Mouse (Mus musculus) megakaryocyte, embryonic 14.5 days (primary cell): ENCODE measurements around the gene Pea15a.

Source experiments
- FLI1 ChIP-seq: IDR thresholded peaks from 2 replicates; pipeline ENCODE4 v1.6.1; 2012; ENCODE audit warnings: low read length, inconsistent platforms, mixed read lengths
- GATA1 ChIP-seq: IDR thresholded peaks from 3 replicates; pipeline ENCODE4 v1.6.1; 2012; ENCODE audit warnings: mixed read lengths, low read length, inconsistent platforms, borderline replicate concordance

- TF ChIP-seq GATA1: no peak
- no peak for TF ChIP-seq FLI1
Measured at GRCm38 (mm10) chr1:172240945-172241708, 34.5 kb upstream of the Pea15a start.
